ENCODE assay signal across 19 mouse cellular contexts in genomic region chr14:99387581-99387980, GRCm38 (mm10).
"Had no signal": no experiment of that assay in that cellular context is flagged by ENCODE, and none has a peak within 500 bp of the region (broad histone marks: within the 10 kb centered on the region; RNA-seq: fewer than 3 reads in every experiment).

No protein-coding gene starts in this region.

- H3K4me3 ChIP-seq: midbrain, embryonic 10.5 days; midbrain, embryonic 12.5 days; myocyte; neural tube, embryonic 13.5 days; neural tube, embryonic 15.5 days had no signal

- H3K27me3 ChIP-seq: midbrain, embryonic 12.5 days; neural tube, embryonic 13.5 days; neural tube, embryonic 15.5 days had no signal

- ATAC-seq: midbrain, embryonic 16.5 days had no signal

- H3K36me3 ChIP-seq: midbrain, embryonic 10.5 days; midbrain, embryonic 12.5 days; neural tube, embryonic 13.5 days; neural tube, embryonic 15.5 days had no signal

- H3K4me2 ChIP-seq: lung, embryonic 14.5 days; midbrain, embryonic 12.5 days; neural tube, embryonic 13.5 days; neural tube, embryonic 15.5 days had no signal

- H3K9ac ChIP-seq: lung, embryonic 14.5 days; midbrain, embryonic 12.5 days; neural tube, embryonic 13.5 days; neural tube, embryonic 15.5 days had no signal

- H3K27ac ChIP-seq: midbrain, embryonic 10.5 days; midbrain, embryonic 12.5 days; neural tube, embryonic 13.5 days; neural tube, embryonic 15.5 days had no signal

- H3K4me1 ChIP-seq: midbrain, embryonic 10.5 days; midbrain, embryonic 12.5 days; neural tube, embryonic 13.5 days; neural tube, embryonic 15.5 days had no signal

- DNase-seq: lung, adult 18-20 months; lung, embryonic 14.5 days; lung, postnatal 10 days; lung, postnatal 4 days; midbrain, embryonic 14.5 days; retina, postnatal 1 day; right cerebral cortex, adult 18-20 months; right cerebral cortex, postnatal 25 days; right cerebral cortex, postnatal 4 days; spleen, adult 18-20 months; thymus, adult 18-20 months; thymus, postnatal 14 days; thymus, postnatal 36 days had no signal

- H3K9me3 ChIP-seq: midbrain, embryonic 10.5 days; midbrain, embryonic 12.5 days; neural tube, embryonic 13.5 days; neural tube, embryonic 15.5 days had no signal
